Mouse (Mus musculus): ENCODE results near the gene 4921501E09Rik.
"Not testable (repeated sequence)": the region's sequence is repeated elsewhere in the genome, so short reads cannot be mapped to it uniquely, and the experiment has no call there.

4921501E09Rik gene

GRCm38 (mm10) chr17:33067958-33068357, at the start of gene 4921501E09Rik:
Gene 4921501E09Rik, minus strand, starts transcription at chr17:33068058.
- no peak for DNase-seq (ENCODE audit: low read depth)

GRCm38 (mm10) chr17:33097396-33097795, 29.5 kb upstream of the 4921501E09Rik start:
- DNase-seq (ENCODE audit: low read depth): no peak

GRCm38 (mm10) chr17:33092391-33093193, 24.7 kb upstream of the 4921501E09Rik start:
- DNase-seq (ENCODE audit: low read depth): peak; percentile 78

GRCm38 (mm10) chr17:33091630-33092029, 23.8 kb upstream of the 4921501E09Rik start:
- DNase-seq (ENCODE audit: low read depth): no peak

- DNase-seq (ENCODE audit: low read depth): peak; percentile 93
Observed at GRCm38 (mm10) chr17:33089220-33089949, 21.5 kb upstream of the 4921501E09Rik start, which contains the start of gene Zfp563. Gene Zfp563, plus strand, starts transcription at chr17:33089310.

DNA sequence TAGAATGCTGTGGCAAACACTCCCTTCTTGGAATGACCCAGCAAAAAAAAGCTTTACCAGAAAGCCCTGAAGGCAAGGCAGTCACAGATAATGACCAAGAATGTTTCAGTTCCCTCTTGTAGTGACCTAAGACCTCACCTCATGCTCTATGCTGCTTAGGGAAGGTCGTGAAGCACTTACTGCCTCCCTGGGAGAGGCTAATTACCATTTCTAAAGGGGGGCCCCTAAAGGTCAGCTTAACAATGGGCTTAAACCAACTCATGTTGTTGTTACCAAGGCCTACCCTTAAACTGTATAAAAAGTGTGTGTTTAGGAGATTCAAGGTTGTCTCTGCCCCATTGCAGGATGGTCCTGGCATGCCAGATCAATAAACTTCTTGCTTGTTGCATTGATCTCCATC, 4.9 kb downstream of the 4921501E09Rik start:
- no peak for DNase-seq (ENCODE audit: low read depth)

GRCm38 (mm10) chr17:33058791-33059190, 9.1 kb downstream of the 4921501E09Rik start:
- DNase-seq (ENCODE audit: low read depth): no peak

DNA sequence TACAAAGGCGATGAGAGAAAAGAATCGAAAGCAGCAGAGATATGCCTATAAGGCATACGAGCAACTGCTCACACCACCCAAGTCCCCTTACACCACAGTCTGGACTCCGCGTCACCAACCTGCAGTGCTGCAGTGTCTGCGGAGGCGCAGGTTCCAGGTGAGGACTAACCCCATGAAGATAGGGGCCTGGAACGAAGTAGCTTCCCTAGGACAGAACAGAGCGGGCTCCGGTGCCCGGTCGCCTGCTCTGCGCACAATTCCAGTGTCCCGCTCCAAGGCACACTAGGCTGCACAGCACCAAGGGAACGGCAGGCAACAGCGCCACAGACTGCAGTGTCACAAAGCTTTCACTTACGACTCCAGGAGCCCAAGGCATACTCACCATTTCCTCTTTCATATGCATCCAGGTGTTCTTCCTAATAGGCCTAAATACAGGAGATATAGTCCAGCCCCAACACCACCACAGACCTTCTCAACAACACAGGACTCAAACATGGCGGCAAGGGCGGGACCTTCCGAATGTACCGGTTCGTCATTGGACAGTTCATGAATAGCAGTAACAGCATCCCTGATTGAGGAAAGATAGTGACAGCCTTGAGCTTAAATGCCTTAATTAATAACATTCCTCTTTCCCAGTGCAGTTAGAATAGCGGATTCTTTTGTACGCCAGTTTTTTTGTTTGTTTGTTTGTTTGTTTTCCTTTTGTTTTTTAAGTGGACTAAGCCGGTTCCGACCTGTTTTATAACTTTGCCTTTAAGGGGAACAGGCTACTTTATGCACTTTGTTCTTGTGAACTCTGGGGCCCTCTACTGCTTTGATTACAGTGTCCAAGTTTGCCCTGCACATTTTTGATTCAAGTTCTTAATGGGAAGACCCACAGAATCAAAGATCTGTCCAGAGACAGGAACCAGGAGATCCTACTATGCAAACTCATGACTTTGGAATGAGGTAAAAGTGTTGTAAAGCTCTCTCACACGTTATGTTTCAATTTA, 34.7 kb downstream of the 4921501E09Rik start, which contains the start of gene Zfp763:
Gene Zfp763, minus strand, starts transcription at position 503 of the 992 bp plus-strand sequence.
- peak; percentile 88 for DNase-seq (ENCODE audit: low read depth)

GRCm38 (mm10) chr17:33032376-33032775, 35.5 kb downstream of the 4921501E09Rik start:
- DNase-seq (ENCODE audit: low read depth): peak; percentile 34

GRCm38 (mm10) chr17:33020434-33020833, 47.4 kb downstream of the 4921501E09Rik start:
- DNase-seq (ENCODE audit: low read depth): not testable (repeated sequence)

All from induced T-regulatory cell, adult 2 months (primary cell).